Mouse (Mus musculus): ENCODE measurements around the gene Tbl2. TPM values are rescaled to one million over a fixed set of nuclear protein-coding genes. Genes with fewer than 3 reads are reported as not detected.
A peak's percentile ranks its signal among the peaks of the same experiment; 100 is the strongest.

Gene Tbl2
- total RNA-seq, 1 experiment = 49.6 TPM

DNA sequence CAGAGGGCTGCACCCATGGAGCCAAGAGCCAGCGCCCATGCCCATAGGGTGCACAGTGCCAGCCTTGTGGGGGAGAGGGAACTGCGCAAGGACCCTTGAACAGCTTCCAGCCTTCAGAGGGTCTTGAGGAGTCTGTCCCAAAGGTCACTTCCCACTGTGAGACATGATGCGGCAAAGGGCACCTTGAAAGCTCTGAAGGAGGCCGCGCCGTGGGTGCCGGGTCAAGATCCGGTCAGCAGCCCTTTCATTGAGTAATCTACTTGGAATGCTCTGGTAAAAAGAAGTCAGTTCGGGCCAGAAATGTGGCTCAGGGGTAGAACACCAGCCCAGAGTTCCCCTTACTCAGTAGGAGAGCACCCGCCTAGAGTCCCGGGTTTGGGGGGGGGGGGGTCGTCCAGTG lies 35.7 kb upstream of the Tbl2 start:
- Histone ChIP-seq H3K4me1 (ENCODE audit: control insufficient read depth in 2 of 2, insufficient read depth in 2 of 2, low read length in 2 of 2, poor library complexity in 1 of 2) (peaks cover 0 to 13% of the 10 kb centered on the region in 2 experiments; a peak in 3 of 4 replicates), H3K36me3 (ENCODE audit: control insufficient read depth, insufficient read depth, low read length, poor library complexity, severe bottlenecking) (no peaks in the 10 kb centered on the region), H3K4me3 (ENCODE audit: insufficient read depth in 1 of 2, low read depth in 1 of 2, low read length in 2 of 2, poor library complexity in 1 of 2, severe bottlenecking in 1 of 2) (no peak overlapping the region), H3K9me3 (ENCODE audit: control insufficient read depth, insufficient read depth, low read depth, low read length) (no peaks in the 10 kb centered on the region), H3K9ac (ENCODE audit: insufficient read depth, low read depth, low read length, poor library complexity, severe bottlenecking) (no peak overlapping the region), H3K27ac (ENCODE audit: insufficient read depth, low read depth, low read length, poor library complexity, severe bottlenecking) (no peak overlapping the region)
- TF ChIP-seq MAFK (IDR thresholded peaks at IDR 0.05; ENCODE audit: insufficient read depth, low read depth, low read length) (no peak), CHD2 (IDR thresholded peaks at IDR 0.05; ENCODE audit: low read depth, low read length) (no peak)
- no peak for DNase-seq (ENCODE audit: low read depth, low spot score)
- in situ Hi-C loops (cut with MboI; ENCODE audit: low sequenced_read_pairs in 2 of 2, unreplicated experiment in 2 of 2) = no loop called here

DNA sequence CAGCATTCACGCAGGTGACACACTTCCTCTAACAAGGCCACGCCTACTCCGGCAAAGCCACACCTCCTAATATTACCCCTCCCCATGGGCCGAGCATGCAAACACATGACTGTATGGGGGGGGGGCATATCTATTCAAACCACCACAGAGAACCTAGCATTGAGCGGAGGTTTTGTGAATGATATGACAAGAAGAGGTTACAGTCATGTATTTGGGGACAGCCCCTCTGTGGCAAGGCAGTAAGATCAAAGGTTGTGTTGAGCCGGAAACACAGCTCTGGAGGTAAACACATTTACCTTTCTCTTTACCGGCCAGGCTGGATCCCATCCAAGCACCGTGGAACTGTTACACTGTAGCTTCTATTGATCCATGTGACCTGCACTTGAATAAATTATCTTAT lies 34.2 kb upstream of the Tbl2 start:
- H3K9me3 ChIP-seq (ENCODE audit: control insufficient read depth, insufficient read depth, low read depth, low read length) = no peaks in the 10 kb centered on the region
- H3K4me1 ChIP-seq (ENCODE audit: control insufficient read depth in 2 of 2, insufficient read depth in 2 of 2, low read length in 2 of 2, poor library complexity in 1 of 2) = peaks cover 0 to 9% of the 10 kb centered on the region in 2 experiments; a peak in 3 of 4 replicates
- no peak overlapping the region for H3K27ac ChIP-seq (ENCODE audit: insufficient read depth, low read depth, low read length, poor library complexity, severe bottlenecking)
- TF ChIP-seq MAFK (IDR thresholded peaks at IDR 0.05; ENCODE audit: insufficient read depth, low read depth, low read length) = no peak
- no peak for TF ChIP-seq CHD2 (IDR thresholded peaks at IDR 0.05; ENCODE audit: low read depth, low read length)
- TF ChIP-seq HCFC1 (IDR thresholded peaks at IDR 0.05; ENCODE audit: borderline replicate concordance, insufficient read depth, low read length) = no peak
- TF ChIP-seq ZC3H11A (IDR thresholded peaks at IDR 0.05; ENCODE audit: borderline replicate concordance, low read depth, low read length) = no peak
- TF ChIP-seq ZNF384 (IDR thresholded peaks at IDR 0.05; ENCODE audit: low read depth, low read length) = no peak
- no peaks in the 10 kb centered on the region for H3K36me3 ChIP-seq (ENCODE audit: control insufficient read depth, insufficient read depth, low read length, poor library complexity, severe bottlenecking)
- H3K9ac ChIP-seq (ENCODE audit: insufficient read depth, low read depth, low read length, poor library complexity, severe bottlenecking) = no peak overlapping the region
- in situ Hi-C loops (cut with MboI; ENCODE audit: low sequenced_read_pairs in 2 of 2, unreplicated experiment in 2 of 2) = no loop called here
- no peak for DNase-seq (ENCODE audit: low read depth, low spot score)
- H3K4me3 ChIP-seq (ENCODE audit: insufficient read depth in 1 of 2, low read depth in 1 of 2, low read length in 2 of 2, poor library complexity in 1 of 2, severe bottlenecking in 1 of 2) = no peak overlapping the region

DNA sequence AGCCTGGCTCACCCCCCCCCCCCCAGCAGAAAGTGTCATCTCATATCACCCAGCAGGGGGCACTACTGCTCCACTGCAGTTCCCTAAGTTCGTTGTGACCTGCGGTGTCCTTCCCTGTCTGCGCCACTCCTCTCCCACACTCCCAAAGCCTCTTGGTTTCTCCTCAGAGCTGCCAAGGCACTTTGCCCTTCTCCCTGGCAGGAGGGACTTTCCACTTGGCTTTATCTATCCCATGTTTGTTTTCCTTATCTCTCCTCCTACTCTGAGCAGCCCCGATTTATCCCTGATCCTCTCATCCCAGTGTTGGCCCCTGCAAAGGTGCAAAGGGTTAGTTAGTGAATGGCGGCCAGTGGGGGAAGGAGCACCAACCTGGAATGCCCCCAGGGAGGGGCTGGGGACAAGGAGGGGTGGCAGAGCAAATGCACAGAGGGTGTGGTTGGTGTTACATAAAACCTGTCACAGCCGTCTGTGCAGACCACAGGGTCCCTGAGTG lies 30.8 kb upstream of the Tbl2 start:
- Histone ChIP-seq H3K9ac (ENCODE audit: insufficient read depth, low read depth, low read length, poor library complexity, severe bottlenecking) (no peak overlapping the region), H3K27ac (ENCODE audit: insufficient read depth, low read depth, low read length, poor library complexity, severe bottlenecking) (no peak overlapping the region), H3K4me1 (ENCODE audit: control insufficient read depth in 2 of 2, insufficient read depth in 2 of 2, low read length in 2 of 2, poor library complexity in 1 of 2) (peaks cover 0 to 12% of the 10 kb centered on the region in 2 experiments; a peak in 3 of 4 replicates), H3K9me3 (ENCODE audit: control insufficient read depth, insufficient read depth, low read depth, low read length) (no peaks in the 10 kb centered on the region), H3K36me3 (ENCODE audit: control insufficient read depth, insufficient read depth, low read length, poor library complexity, severe bottlenecking) (no peaks in the 10 kb centered on the region), H3K4me3 (ENCODE audit: insufficient read depth in 1 of 2, low read depth in 1 of 2, low read length in 2 of 2, poor library complexity in 1 of 2, severe bottlenecking in 1 of 2) (no peak overlapping the region)
- peak; percentile 18; the same call in 1 of the 2 replicates for TF ChIP-seq ZC3H11A (IDR thresholded peaks at IDR 0.05; ENCODE audit: borderline replicate concordance, low read depth, low read length)
- no peak for TF ChIP-seq ZNF384 (IDR thresholded peaks at IDR 0.05; ENCODE audit: low read depth, low read length)
- no peak for DNase-seq (ENCODE audit: low read depth, low spot score)
- in situ Hi-C loops (cut with MboI; ENCODE audit: low sequenced_read_pairs in 2 of 2, unreplicated experiment in 2 of 2) = no loop called here

DNA sequence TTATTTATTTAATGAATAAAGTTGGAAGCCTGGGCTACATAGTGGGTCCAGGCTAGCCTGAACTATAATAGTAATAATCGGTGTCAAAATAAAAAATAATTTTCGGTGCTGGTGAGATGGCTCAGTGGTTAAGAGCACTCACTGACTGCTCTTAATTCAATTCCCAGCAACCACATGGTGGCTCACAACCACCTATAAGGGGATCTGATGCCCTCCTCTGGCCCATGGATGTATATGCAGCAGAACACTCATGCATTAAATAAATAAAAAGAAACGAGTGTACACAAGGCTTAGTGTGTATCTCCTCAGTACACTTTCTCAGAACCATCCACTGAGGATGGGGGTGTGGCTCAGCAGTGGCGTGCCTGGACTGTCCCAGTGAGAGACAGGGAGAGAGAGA lies 28.7 kb upstream of the Tbl2 start:
- no peak overlapping the region for H3K27ac ChIP-seq (ENCODE audit: insufficient read depth, low read depth, low read length, poor library complexity, severe bottlenecking)
- TF ChIP-seq HCFC1 (IDR thresholded peaks at IDR 0.05; ENCODE audit: borderline replicate concordance, insufficient read depth, low read length) = no peak
- in situ Hi-C loops (cut with MboI; ENCODE audit: low sequenced_read_pairs in 2 of 2, unreplicated experiment in 2 of 2) = no loop called here
- no peaks in the 10 kb centered on the region for H3K36me3 ChIP-seq (ENCODE audit: control insufficient read depth, insufficient read depth, low read length, poor library complexity, severe bottlenecking)
- H3K4me3 ChIP-seq (ENCODE audit: insufficient read depth in 1 of 2, low read depth in 1 of 2, low read length in 2 of 2, poor library complexity in 1 of 2, severe bottlenecking in 1 of 2) = no peak overlapping the region
- H3K4me1 ChIP-seq (ENCODE audit: control insufficient read depth in 2 of 2, insufficient read depth in 2 of 2, low read length in 2 of 2, poor library complexity in 1 of 2) = peaks cover 0 to 10% of the 10 kb centered on the region in 2 experiments; a peak in 3 of 4 replicates
- H3K9ac ChIP-seq (ENCODE audit: insufficient read depth, low read depth, low read length, poor library complexity, severe bottlenecking) = no peak overlapping the region
- DNase-seq (ENCODE audit: low read depth, low spot score) = no peak
- H3K9me3 ChIP-seq (ENCODE audit: control insufficient read depth, insufficient read depth, low read depth, low read length) = no peaks in the 10 kb centered on the region

DNA sequence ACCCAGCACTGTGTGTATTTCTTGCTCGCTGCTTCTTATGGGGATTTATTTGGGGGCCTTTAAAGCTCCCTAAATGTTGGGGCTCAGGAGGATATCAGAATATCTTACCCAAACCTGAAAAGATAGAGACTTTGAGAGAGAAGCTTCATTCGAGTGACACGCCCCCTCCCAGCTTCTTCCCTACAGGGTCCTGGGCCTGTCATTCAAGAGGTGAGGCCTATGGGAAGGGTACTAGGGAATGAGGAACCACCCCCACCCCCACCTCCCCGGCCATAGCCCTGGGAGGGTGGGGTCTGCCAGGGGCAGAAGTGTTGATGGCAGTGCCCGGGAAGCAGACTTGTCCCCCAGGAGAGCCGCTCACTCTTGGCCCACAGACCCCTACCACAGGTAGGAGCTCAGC lies 23.3 kb upstream of the Tbl2 start:
- Histone ChIP-seq H3K36me3 (ENCODE audit: control insufficient read depth, insufficient read depth, low read length, poor library complexity, severe bottlenecking) (no peaks in the 10 kb centered on the region), H3K9ac (ENCODE audit: insufficient read depth, low read depth, low read length, poor library complexity, severe bottlenecking) (no peak overlapping the region), H3K4me3 (ENCODE audit: insufficient read depth in 1 of 2, low read depth in 1 of 2, low read length in 2 of 2, poor library complexity in 1 of 2, severe bottlenecking in 1 of 2) (no peak overlapping the region), H3K4me1 (ENCODE audit: control insufficient read depth in 2 of 2, insufficient read depth in 2 of 2, low read length in 2 of 2, poor library complexity in 1 of 2) (peaks cover 0 to 4% of the 10 kb centered on the region in 2 experiments; a peak in 1 of 4 replicates), H3K9me3 (ENCODE audit: control insufficient read depth, insufficient read depth, low read depth, low read length) (no peaks in the 10 kb centered on the region), H3K27ac (ENCODE audit: insufficient read depth, low read depth, low read length, poor library complexity, severe bottlenecking) (no peak overlapping the region)
- in situ Hi-C loops (cut with MboI; ENCODE audit: low sequenced_read_pairs in 2 of 2, unreplicated experiment in 2 of 2) = no loop called here
- TF ChIP-seq CHD2 (IDR thresholded peaks at IDR 0.05; ENCODE audit: low read depth, low read length) (peak; percentile 33; the same call in 1 of the 2 replicates), ZC3H11A (IDR thresholded peaks at IDR 0.05; ENCODE audit: borderline replicate concordance, low read depth, low read length) (no peak), MAFK (IDR thresholded peaks at IDR 0.05; ENCODE audit: insufficient read depth, low read depth, low read length) (no peak), ZNF384 (IDR thresholded peaks at IDR 0.05; ENCODE audit: low read depth, low read length) (no peak), HCFC1 (IDR thresholded peaks at IDR 0.05; ENCODE audit: borderline replicate concordance, insufficient read depth, low read length) (no peak)
- DNase-seq (ENCODE audit: low read depth, low spot score) = no peak

All from ES-E14 (cell line).